ENCODE assay signal across 21 mouse cellular contexts in the genomic region with DNA sequence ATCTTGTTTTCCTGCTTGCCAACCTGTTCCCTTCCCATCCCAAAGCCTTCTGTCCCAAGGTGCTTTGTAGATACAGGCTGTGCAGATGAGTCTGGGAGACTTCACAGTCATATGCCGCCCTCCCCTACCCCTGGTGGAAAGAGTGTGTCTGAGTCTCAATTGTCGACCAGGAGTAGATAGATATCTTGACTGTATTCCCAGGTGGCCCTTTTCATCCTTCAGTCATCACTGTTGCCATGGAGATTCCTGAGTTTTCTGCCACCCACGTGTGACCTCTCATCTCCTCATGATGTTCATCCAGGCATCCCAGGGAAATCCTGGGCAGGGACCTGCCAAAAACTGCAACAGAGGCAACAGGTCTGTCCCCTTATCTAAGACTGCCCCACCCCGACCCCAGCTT.
A peak's percentile ranks its signal among the peaks of the same experiment; 100 is the strongest.
DNase-seq lines count a peak whose midpoint lies in the region; ATAC-seq and TF ChIP-seq lines count a peak whose summit lies in the region.
"Had no signal": no experiment of that assay in that cellular context is flagged by ENCODE, and none has a peak within 500 bp of the region (broad histone marks: within the 10 kb centered on the region; RNA-seq: fewer than 3 reads in every experiment).

No protein-coding gene starts in this region.

- H3K9me3 ChIP-seq in forebrain, embryonic 10.5 days = peaks cover 6% of the 10 kb centered on the region; the same call in 1 of the 2 replicates
- no peaks in the 10 kb centered on the region for H3K9me3 ChIP-seq in forebrain, postnatal 0 days (ENCODE audit: low read length)
- H3K9me3 ChIP-seq in kidney, embryonic 16.5 days (ENCODE audit: low read length) = peaks cover 4% of the 10 kb centered on the region; the same call in 1 of the 2 replicates
- H3K9me3 ChIP-seq in midbrain, embryonic 13.5 days = no peaks in the 10 kb centered on the region
- H3K9me3 ChIP-seq in midbrain, embryonic 10.5 days (replicated peaks) = 0 out of 2 replicates have a peak, but pooled peaks cover 4% of the 10 kb centered on the region
- no peaks in the 10 kb centered on the region for H3K9me3 ChIP-seq in limb, embryonic 10.5 days (replicated peaks)
- H3K9me3 ChIP-seq: embryonic facial prominence, embryonic 13.5 days; forebrain, embryonic 13.5 days; heart, embryonic 15.5 days; hindbrain, embryonic 10.5 days; hindbrain, embryonic 15.5 days had no signal

- H3K27me3 ChIP-seq in forebrain, embryonic 10.5 days (ENCODE audit: poor library complexity, severe bottlenecking) = peaks cover under 1% of the 10 kb centered on the region; the same call in 1 of the 2 replicates
- H3K27me3 ChIP-seq in forebrain, postnatal 0 days (ENCODE audit: insufficient read depth, low read length) = no peaks in the 10 kb centered on the region
- no peaks in the 10 kb centered on the region for H3K27me3 ChIP-seq in kidney, embryonic 16.5 days (ENCODE audit: insufficient read depth, low read length)
- no peaks in the 10 kb centered on the region for H3K27me3 ChIP-seq in kidney, adult 2 months (replicated peaks; ENCODE audit: control insufficient read depth, insufficient read depth, low read length)
- H3K27me3 ChIP-seq in midbrain, embryonic 13.5 days = no peaks in the 10 kb centered on the region
- no peaks in the 10 kb centered on the region for H3K27me3 ChIP-seq in midbrain, embryonic 10.5 days (ENCODE audit: low read depth, poor library complexity, severe bottlenecking)
- peaks cover 55% of the 10 kb centered on the region for H3K27me3 ChIP-seq in limb, embryonic 10.5 days (ENCODE audit: low read depth, poor library complexity, severe bottlenecking)
- H3K27me3 ChIP-seq: forebrain, embryonic 13.5 days; hindbrain, embryonic 15.5 days had no signal

- H3K9ac ChIP-seq in forebrain, postnatal 0 days = no peak overlapping the region
- no peak overlapping the region for H3K9ac ChIP-seq in kidney, embryonic 16.5 days (replicated peaks; ENCODE audit: low read length)
- H3K9ac ChIP-seq in midbrain, embryonic 13.5 days (replicated peaks) = no peak overlapping the region
- H3K9ac ChIP-seq: embryonic facial prominence, embryonic 13.5 days; forebrain, embryonic 13.5 days; heart, embryonic 15.5 days; hindbrain, embryonic 15.5 days had no signal

- H3K4me1 ChIP-seq in forebrain, embryonic 10.5 days = peaks cover 27% of the 10 kb centered on the region
- H3K4me1 ChIP-seq in forebrain, postnatal 0 days (ENCODE audit: insufficient read depth) = no peaks in the 10 kb centered on the region
- H3K4me1 ChIP-seq in kidney, embryonic 16.5 days (ENCODE audit: insufficient read depth, low read length) = peaks cover 7% of the 10 kb centered on the region; the same call in 1 of the 2 replicates
- H3K4me1 ChIP-seq in kidney, adult 2 months (ENCODE audit: control insufficient read depth, insufficient read depth, low read length) = no peaks in the 10 kb centered on the region
- H3K4me1 ChIP-seq in midbrain, embryonic 13.5 days (replicated peaks) = peaks cover 22% of the 10 kb centered on the region; the same call in 1 of the 2 replicates
- peaks cover 17% of the 10 kb centered on the region for H3K4me1 ChIP-seq in midbrain, embryonic 10.5 days
- peaks cover 17% of the 10 kb centered on the region for H3K4me1 ChIP-seq in limb, embryonic 10.5 days

- H3K4me2 ChIP-seq in forebrain, postnatal 0 days (ENCODE audit: low read depth) = no peak overlapping the region
- H3K4me2 ChIP-seq in kidney, embryonic 16.5 days (replicated peaks; ENCODE audit: low read depth, low read length) = no peak overlapping the region
- no peak overlapping the region for H3K4me2 ChIP-seq in midbrain, embryonic 13.5 days (replicated peaks)
- H3K4me2 ChIP-seq: embryonic facial prominence, embryonic 13.5 days; forebrain, embryonic 13.5 days; heart, embryonic 15.5 days; hindbrain, embryonic 15.5 days had no signal

- DNase-seq in forebrain, embryonic 10.5 days (ENCODE audit: extremely low spot score, low spot score) = no peak
- no peak for DNase-seq in forebrain, postnatal 0 days
- no peak for DNase-seq in kidney, adult 2 months
- DNase-seq in midbrain, embryonic 10.5 days (ENCODE audit: low spot score) = no peak
- no peak for DNase-seq in limb, embryonic 10.5 days (ENCODE audit: low spot score)
- DNase-seq: adrenal gland, postnatal 10 days; B cell, adult 2 months; cerebellum, adult 11-12 months; cerebellum, adult 9-10 months; gastrocnemius, adult 2 months; gastrocnemius, postnatal 25 days; heart, postnatal 14 days had no signal

- H3K4me3 ChIP-seq in forebrain, embryonic 10.5 days = no peak overlapping the region
- no peak overlapping the region for H3K4me3 ChIP-seq in forebrain, postnatal 0 days (ENCODE audit: low read depth, low read length)
- no peak overlapping the region for H3K4me3 ChIP-seq in kidney, embryonic 16.5 days (ENCODE audit: low read length)
- H3K4me3 ChIP-seq in kidney, adult 2 months (ENCODE audit: insufficient read depth, low read depth, low read length) = no peak overlapping the region
- no peak overlapping the region for H3K4me3 ChIP-seq in midbrain, embryonic 13.5 days (replicated peaks)
- no peak overlapping the region for H3K4me3 ChIP-seq in midbrain, embryonic 10.5 days
- H3K4me3 ChIP-seq in limb, embryonic 10.5 days = no peak overlapping the region
- H3K4me3 ChIP-seq: embryonic facial prominence, embryonic 13.5 days; forebrain, embryonic 13.5 days; gastrocnemius, adult 2 months; heart, embryonic 15.5 days; hindbrain, embryonic 10.5 days; hindbrain, embryonic 15.5 days had no signal

- peak overlapping the region; percentile 35; the same call in 1 of the 2 replicates for H3K27ac ChIP-seq in forebrain, embryonic 10.5 days
- no peak overlapping the region for H3K27ac ChIP-seq in forebrain, postnatal 0 days (ENCODE audit: low read depth, low read length)
- no peak overlapping the region for H3K27ac ChIP-seq in kidney, embryonic 16.5 days (ENCODE audit: low read length)
- no peak overlapping the region for H3K27ac ChIP-seq in kidney, adult 2 months (ENCODE audit: insufficient read depth, low read depth, low read length)
- H3K27ac ChIP-seq in midbrain, embryonic 13.5 days = no peak overlapping the region
- no peak overlapping the region for H3K27ac ChIP-seq in midbrain, embryonic 10.5 days (replicated peaks)
- 0 out of 2 replicates have a peak overlapping the region, but pooled peaks have one; percentile 30 for H3K27ac ChIP-seq in limb, embryonic 10.5 days
- H3K27ac ChIP-seq: embryonic facial prominence, embryonic 13.5 days; forebrain, embryonic 13.5 days; gastrocnemius, adult 2 months; heart, embryonic 15.5 days; hindbrain, embryonic 10.5 days; hindbrain, embryonic 15.5 days had no signal

- no peak for ATAC-seq in forebrain, postnatal 0 days
- ATAC-seq in kidney, embryonic 16.5 days (ENCODE audit: low FRiP score, low TSS enrichment) = 0 out of 2 replicates have a peak, but pooled peaks have one; percentile 49
- ATAC-seq in midbrain, embryonic 13.5 days = peak; percentile 37; the same call in 1 of the 2 replicates
- ATAC-seq: CD4-positive, CD25-positive, alpha-beta regulatory T cell, adult 4 months; forebrain, embryonic 13.5 days had no signal

- no peak for TF ChIP-seq POLR2A in kidney, adult 2 months (IDR thresholded peaks at IDR 0.05; ENCODE audit: low read depth, low read length)

- H3K36me3 ChIP-seq in forebrain, embryonic 10.5 days (replicated peaks) = no peaks in the 10 kb centered on the region
- H3K36me3 ChIP-seq in forebrain, postnatal 0 days (ENCODE audit: insufficient read depth) = no peaks in the 10 kb centered on the region
- no peaks in the 10 kb centered on the region for H3K36me3 ChIP-seq in kidney, embryonic 16.5 days (ENCODE audit: insufficient read depth, low read length)
- H3K36me3 ChIP-seq in kidney, adult 2 months (ENCODE audit: control insufficient read depth, insufficient read depth, low read length) = no peaks in the 10 kb centered on the region
- H3K36me3 ChIP-seq in midbrain, embryonic 13.5 days = no peaks in the 10 kb centered on the region
- no peaks in the 10 kb centered on the region for H3K36me3 ChIP-seq in midbrain, embryonic 10.5 days
- no peaks in the 10 kb centered on the region for H3K36me3 ChIP-seq in limb, embryonic 10.5 days
- H3K36me3 ChIP-seq: embryonic facial prominence, embryonic 13.5 days; G1E; heart, embryonic 15.5 days; hindbrain, embryonic 10.5 days; hindbrain, embryonic 15.5 days had no signal

- 70% methylated on average over 4 of the region's 4 CpGs for WGBS in forebrain, embryonic 10.5 days
- WGBS in forebrain, postnatal 0 days = 50% methylated on average over 4 of the region's 4 CpGs
- WGBS in kidney, embryonic 16.5 days = 30% methylated on average over 4 of the region's 4 CpGs
- WGBS in kidney, adult 2 months = 37% methylated on average over 4 of the region's 4 CpGs
- WGBS in midbrain, embryonic 13.5 days = 37% methylated on average over 4 of the region's 4 CpGs
- WGBS in midbrain, embryonic 10.5 days = 55% methylated on average over 4 of the region's 4 CpGs
- WGBS in limb, embryonic 10.5 days = 41% methylated on average over 4 of the region's 4 CpGs

- no peak for TF ChIP-seq CTCF in forebrain, postnatal 0 days (IDR thresholded peaks at IDR 0.05; ENCODE audit: low read depth)
- TF ChIP-seq CTCF in kidney, adult 2 months (conservative IDR thresholded peaks at IDR 0.05; ENCODE audit: insufficient read depth, insufficient read length, low read depth, low read length) = no peak

Comparison
In these comparisons a context has a peak if more than half of its experiments do, and no peak if none do; other contexts are left out.
1. H3K27ac ChIP-seq: peak in forebrain, embryonic 10.5 days (single experiment) and limb, embryonic 10.5 days (single experiment); none in forebrain, postnatal 0 days (single experiment), kidney, embryonic 16.5 days (single experiment), kidney, adult 2 months (single experiment), midbrain, embryonic 13.5 days (single experiment) and midbrain, embryonic 10.5 days (single experiment).